Mouse (Mus musculus): ENCODE results near the gene Wwox.

The Wwox gene

DNA sequence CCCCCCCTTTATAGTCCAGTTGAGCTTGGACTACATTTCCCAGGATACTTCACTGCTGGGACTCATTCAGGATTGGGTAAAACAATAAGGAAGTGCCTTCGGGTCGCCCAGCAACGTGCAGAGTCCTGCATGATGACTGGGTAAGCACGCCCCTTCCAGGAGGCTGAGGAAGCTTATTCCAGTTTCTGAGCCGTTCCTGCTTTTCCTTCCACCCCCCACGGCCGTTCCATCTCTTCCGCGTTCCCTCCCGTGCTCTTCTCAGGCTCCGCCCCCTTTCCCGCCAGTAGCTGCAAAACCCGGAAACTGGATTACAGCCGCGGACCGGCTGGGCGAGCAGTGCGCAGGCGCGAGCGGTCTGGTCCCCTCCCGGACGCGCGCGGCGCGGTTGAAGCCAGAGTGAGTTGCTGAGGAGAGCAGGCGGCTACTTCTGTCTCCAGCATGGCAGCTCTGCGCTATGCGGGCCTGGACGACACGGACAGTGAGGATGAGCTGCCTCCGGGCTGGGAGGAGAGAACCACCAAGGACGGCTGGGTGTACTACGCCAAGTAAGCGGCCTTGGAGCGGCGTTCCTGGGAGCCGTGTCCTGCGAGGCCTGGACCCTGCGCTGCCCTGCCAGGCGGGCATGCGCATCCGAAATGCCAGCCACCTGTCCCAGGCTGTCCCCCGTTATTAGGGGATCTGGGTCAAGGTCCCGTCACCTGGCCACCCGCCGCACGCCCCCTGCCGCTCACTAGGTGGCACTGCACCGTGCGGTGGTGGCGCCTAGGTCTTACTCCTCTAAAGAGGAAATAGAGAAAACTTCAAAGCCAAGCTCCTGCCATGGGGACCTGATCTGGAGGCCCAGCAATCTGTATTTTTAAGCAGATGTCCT is at the start of gene Wwox:
Gene Wwox, plus strand, starts transcription at position 322 of the 871 bp plus-strand sequence.
- DNase-seq (ENCODE audit: low spot score) = peak; percentile 95

DNA sequence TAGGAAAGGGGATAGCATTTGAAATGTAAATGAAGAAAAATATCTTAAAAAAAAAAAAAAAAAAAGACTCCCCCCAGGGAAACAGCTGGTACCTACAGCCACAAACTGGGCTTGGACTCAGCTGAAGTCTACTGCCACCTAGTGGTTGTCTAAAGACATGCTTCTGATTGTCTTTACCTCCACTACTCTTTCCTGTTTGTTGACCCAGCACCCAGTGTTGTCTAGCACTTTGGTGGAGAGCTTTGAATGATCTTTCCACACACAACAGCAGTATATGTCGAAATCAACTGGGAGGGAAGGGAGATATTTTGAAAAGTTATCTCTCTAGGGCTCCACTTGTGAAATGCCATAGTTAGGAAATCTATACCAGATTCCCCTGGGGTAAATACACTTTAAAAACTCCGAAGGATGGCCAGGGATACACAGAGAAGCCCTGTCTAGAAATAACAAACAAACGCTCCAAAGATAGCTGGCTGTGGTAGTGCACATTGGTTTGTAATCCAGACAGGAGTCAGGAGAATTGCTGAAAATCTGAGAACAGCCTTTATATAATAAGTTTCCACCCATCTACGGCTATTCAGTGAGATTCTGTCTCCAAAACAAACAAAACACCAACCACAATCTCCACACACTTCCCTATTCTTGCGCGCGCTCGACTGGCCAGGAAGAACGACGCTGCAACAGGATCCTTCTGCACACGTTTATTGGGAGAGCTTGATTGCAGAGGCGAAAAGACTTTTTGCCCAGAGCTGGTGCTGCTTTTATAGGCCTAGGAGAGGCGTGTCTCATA is 48.8 kb upstream of the Wwox start:
- peak; percentile 53 for DNase-seq (ENCODE audit: low spot score)

DNA sequence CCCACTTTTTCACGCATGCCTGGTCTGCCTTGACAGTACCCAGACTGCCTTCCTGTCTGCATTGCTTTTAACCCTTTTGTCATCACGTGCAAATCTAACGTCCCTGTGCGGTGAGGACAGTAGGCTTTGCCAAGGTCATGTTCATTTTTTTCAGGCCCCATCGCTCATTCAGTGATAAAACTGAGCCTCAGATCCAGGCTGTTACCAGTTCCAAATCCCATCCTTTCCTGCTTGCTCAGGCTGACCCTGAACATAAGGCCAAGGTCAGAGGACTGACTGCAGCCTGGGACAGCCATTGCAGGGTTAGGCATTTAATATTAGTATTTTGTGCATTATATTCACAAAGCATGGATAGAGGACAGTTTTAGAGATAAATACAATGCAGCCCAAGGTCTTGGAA is 41.1 kb upstream of the Wwox start:
- DNase-seq (ENCODE audit: low spot score) = no peak

DNA sequence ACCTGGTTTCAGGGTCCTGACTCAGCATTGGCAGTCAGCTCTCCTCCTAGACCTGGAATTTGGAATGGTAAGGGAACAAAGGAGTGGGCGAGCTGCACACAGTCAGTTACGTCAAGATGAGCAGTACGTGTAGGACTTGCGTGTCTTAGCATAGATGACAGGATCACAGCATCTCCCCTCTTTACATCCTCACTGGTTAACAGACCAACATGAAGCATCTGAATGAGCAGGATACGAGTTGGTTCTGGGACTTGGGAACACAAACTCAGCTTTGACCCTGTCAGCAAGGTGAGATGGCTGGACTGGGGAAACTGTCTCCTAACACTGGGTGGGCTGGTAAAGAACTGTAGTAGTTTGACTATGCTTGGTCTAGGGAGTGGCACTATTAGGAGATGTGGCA is 40.2 kb upstream of the Wwox start:
- no peak for DNase-seq (ENCODE audit: low spot score)

DNA sequence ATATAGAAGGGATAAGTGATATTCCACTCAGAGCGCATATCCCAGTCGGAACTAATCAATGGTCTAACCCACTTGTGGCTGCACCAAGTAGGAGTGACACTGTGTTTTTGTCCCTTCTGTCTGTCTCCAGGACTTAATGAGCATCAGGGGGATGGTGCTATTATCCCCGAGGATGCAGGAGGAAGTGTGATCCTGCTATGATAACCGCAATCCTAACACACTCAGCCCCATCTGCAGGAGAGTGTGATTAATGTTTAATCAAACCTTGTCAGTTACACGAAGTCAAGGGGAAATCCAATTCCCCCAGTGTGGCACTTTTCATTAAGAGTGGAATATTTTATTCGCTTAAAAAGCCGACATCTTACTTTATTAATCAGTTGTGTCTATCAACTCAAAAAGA is 37.8 kb upstream of the Wwox start:
- DNase-seq (ENCODE audit: low spot score) = no peak

DNA sequence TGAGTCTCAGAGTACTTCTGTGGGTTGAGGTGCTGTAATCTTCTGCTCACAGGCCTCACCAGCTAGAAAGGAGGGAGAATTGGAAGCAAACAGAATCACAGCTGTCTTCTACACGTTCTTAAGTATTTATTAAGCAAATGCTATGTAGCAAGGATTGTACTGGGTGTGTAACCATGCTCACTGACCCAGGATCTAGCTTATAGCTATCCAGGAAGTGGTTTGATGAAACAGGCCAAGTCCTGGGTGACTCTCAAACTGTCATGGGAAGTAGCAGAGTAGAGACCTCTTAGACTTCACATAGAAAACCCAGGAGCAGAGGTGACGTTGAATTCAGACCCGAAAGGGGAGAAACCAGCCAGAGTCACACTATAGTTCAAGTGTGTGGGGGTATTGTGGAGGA is 28.0 kb upstream of the Wwox start:
- no peak for DNase-seq (ENCODE audit: low spot score)

DNA sequence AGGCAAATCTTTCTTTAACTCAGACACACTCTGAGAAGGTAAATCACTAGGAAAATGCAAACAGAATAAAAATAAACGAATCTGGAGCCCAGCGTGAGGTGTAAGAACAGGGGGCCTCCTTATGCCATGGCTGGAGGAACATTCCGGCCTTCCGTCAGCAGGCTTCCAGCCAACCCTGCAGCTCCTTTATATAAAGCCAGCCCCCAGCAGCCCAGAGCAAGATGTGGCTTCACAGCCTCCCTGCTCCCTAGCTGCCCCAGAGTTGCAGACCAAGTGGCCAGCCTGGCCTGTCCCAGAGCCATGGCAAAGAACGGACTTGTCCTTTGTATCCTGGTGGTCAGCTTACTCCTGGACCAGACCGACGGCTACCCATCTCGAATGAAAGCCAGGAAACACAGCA is 21.7 kb upstream of the Wwox start, which contains the start of gene Clec3a:
Gene Clec3a, plus strand, starts transcription at position 301 of the 400 bp plus-strand sequence.
- DNase-seq (ENCODE audit: low spot score) = no peak

DNA sequence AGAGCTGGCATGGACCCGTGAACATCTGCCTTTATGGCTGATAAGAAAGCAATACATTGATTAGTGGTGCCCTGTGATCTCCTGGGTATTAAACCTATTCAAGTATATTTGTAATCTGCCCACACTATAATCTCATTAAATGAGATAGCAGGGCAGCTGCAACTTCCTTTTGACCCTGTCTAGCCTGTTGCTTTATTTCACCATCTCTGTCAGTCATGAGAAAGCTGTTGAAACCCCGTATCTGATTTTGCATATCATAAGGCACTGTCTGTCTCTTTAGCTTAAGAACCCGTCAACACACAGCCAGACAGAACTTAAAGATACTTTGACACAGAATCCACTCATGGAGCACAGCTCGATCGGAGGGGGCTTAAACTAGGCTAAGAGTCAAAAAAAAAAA is 21.0 kb upstream of the Wwox start:
- DNase-seq (ENCODE audit: low spot score) = no peak

DNA sequence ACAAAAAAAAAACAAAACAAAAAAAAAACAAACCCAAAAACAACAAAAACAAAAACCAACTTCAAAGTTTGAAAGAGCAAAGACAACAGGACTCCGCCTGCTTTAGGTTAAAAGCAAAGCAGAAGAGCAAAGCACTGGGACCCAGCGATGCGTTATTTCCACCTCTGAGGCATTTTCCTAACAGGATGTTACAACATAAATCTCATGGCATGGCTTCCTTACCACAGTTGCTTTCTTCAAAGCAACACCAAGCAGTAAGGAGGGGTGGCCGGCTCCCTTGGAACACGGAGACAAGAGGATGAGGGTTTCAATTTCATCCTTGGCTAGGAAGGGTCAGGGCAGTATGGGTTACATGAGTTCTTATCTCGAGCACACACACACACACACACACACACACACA is 20.6 kb upstream of the Wwox start:
- DNase-seq (ENCODE audit: low spot score) = no peak

DNA sequence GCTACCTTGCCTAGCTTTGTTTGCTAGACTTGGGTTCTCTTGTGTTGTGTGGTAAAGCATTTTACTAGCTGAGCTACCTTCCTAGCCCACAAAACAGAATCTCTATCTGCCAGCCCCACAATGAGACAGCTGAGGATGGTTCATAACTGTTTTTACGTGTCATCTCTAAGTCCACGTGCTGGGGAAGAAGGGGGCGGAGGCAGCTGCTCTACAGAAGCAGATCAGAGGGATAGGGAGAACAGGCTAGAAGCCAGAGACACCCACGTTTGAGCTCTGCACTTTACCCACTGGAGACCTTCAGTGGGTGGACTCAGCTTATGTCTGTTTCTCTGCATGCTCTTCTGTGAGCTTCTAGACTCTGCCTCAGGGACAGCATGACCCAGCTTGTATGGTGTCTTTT is 17.9 kb upstream of the Wwox start:
- DNase-seq (ENCODE audit: low spot score) = no peak

DNA sequence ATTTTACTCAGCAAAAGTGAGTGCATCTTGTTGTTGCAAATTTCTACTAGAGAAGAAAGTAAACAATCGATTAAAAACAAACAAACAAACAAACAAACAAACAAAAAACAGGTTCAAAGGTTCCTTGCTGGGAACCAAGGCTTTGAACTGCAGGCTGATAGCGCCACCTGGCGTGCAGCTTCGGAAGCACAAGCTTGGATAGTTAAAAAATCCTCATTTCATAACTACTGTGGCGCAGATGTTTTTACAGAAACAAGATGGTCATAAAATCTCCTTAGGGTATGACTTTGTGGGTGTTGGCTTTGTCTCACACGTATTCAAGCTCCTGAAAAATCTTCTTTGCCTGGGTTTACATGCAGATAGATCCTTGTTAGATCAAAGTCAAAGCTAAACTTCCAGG is 1.2 kb upstream of the Wwox start:
- DNase-seq (ENCODE audit: low spot score) = peak; percentile 77

DNA sequence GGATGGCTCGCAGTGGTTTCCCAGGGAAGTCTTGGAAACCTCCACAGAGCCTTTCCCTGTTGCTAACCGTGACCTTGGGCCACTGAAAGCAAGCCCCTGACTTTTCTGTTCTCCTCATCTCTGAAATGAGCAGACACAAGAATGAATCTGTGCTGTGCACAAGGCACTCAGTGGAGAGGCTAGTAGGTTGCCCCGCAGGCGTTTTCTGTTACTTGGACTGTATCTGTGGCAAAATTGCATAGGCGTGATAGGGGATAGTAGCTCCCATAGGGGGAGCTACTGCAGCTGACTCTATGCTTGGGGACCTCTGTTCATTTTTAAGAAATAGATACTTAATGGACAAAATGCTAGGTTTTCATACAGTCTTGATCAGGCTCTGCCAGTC is 742 bp downstream of the Wwox start:
- no peak for DNase-seq (ENCODE audit: low spot score)

DNA sequence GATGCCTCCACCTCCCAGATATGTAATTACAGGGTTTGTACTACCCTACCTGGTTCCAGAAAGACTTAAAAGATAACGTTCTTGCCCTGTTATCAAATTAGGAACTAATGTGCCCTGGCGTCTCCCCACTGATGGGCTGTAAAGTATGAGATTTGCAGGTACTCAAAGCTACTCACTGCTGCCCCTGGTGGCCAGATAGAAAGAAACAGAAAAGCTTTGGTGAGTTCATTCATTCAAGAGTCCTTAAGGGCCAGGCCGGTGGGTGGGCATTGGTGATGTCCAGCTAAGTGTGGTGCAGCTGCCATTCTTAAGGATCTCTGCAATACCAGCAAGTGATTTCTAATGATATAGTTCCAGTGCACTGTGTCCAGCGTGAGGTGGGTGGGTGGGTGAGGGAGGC is 2.2 kb downstream of the Wwox start:
- DNase-seq (ENCODE audit: low spot score) = peak; percentile 44

DNA sequence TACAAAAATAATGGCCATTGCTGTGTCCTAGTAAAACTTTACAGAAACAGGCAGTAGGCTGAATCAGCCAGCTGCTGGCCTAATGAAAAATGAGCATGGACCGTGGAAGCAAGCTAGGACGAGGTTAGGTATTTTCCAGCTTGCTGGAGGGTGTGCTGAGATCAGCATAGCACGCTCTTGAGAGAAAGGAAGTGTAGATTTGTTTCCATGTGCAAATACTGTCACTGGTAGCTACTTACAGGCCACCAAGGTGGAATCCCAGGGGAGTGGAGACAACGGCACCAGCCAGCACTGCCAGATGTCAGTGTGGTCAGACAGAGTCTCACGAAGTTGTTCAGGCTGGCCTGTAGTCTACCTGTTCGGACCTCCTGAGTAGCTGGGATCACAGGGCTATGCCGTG is 7.4 kb downstream of the Wwox start:
- no peak for DNase-seq (ENCODE audit: low spot score)

DNA sequence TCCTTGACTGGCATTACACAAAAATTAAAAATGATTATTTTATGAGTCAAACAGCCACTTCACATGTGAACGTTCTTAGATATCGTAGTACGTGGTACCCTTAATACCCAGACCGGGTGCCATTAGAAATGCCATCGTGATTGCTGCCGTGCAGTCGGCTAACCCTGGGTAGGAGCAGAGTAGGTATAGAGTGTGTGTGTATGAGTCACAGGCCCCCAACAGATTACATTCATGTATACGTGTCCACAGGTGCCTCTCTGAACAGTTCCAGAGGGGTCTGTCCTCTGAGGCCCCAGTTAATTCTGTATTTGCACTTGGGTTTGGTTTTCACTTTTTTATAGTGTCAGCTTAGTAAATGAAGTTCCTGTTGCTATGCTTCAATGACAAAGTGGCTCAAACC is 12.8 kb downstream of the Wwox start:
- no peak for DNase-seq (ENCODE audit: low spot score)

DNA sequence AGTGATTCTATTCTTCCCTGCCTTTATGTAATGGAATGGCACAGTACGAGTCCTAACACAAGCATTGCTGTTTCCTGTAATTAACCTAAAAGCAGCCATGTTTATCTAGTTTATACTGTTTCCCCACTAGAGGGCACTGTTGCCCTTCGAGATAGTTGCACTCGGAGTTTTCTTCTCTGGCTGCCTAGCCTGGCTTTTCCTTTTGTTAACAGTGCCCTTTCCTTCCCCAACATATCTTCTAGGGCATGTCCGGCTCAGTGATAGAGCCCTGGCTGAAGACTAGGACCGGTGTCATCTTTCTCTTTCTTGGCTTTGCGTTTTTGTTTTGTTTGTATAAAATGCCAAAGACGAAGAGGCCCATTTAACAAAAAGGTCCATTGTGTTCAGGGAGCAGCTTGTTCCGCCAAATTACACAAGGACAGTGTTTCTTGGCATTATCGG is 13.3 kb downstream of the Wwox start:
- peak; percentile 90 for DNase-seq (ENCODE audit: low spot score)

DNA sequence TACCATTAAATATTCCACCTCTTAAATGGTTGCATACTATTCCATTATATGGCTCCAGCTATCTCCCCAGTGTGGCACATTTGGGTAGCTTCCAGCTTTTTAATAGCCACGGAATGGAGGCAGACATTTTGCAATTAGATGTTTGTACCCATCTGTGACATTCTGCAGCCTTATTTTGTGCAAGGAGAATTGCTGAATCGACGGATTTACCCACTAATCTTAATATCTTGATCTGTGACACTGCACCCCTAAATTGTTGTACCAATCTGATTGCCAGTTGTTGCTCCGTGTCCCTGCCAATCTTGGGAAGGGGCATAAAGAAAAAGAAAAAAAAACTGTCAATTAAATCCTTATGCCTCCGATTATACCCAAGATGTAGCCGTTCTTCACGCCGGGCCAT is 15.8 kb downstream of the Wwox start:
- DNase-seq (ENCODE audit: low spot score) = no peak

DNA sequence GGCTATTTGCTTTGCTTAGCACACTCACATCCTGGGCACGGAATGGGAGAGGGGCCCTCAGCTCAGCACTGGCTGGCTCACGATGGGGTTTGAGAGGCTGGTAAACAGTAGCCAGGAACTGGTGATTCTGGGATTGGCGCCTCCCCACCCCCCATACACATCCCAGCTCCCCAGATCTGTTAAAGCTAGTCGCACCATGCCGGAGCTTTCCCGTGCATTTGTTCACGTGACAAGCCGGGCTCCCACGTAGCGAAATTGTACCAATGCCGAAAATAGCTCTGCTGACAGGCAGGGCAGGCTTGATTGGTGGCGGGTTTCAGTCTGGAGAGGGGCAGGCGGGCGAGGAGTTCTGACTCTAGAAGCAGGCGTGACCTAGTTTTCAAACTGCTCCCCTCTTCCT is 16.5 kb downstream of the Wwox start:
- DNase-seq (ENCODE audit: low spot score) = no peak

DNA sequence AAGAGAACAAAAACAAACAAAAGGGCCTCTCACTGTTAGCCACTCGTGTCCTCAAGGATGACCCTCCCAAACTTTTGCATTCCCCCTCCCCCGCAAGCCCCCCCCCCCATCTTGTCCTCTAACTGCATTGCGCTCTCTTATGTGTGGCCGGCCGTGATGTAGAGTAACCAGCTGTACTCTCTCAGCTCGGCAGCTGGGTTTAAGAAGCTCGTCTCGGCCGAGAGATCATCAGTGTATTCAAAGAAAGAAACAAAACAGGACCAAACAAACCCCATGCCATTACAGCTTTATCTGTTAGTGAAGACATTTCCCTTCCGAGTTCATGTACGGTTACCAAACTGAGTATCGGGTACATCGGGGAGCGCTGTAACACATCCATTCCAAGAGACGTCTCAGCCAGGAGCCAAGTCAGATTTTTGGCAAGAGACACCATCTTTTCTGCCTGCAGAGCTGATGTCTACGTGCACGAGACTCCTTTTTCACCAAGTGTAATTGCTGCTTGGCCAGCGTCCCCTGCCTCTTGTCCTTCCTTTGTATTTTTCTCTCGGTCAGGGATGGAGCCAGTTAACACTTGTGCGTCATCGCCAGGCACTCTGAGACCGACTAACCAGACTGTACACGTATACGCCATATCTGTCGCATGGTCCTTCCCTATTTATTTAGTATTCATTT is 18.8 kb downstream of the Wwox start:
- no peak for DNase-seq (ENCODE audit: low spot score)

DNA sequence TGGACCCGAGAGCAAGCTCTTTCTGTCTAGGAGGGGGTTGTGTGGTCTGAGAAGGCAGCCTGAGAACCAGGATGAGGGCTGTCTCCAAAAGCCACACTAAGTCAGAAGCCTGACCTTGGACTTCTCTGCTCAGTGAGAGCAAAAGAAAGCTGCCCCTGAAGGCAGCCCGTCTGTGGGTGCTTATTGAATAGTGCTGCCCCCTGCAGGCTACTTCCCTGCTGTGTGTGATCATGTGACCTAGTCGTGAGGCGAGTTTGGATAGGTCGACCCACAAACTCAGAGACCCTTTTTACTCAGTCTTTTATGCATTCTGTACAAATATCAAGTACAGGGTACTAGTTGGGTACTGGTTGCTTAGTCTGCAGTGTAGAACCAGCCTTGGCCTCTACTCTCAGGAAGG is 21.1 kb downstream of the Wwox start:
- DNase-seq (ENCODE audit: low spot score) = no peak

DNA sequence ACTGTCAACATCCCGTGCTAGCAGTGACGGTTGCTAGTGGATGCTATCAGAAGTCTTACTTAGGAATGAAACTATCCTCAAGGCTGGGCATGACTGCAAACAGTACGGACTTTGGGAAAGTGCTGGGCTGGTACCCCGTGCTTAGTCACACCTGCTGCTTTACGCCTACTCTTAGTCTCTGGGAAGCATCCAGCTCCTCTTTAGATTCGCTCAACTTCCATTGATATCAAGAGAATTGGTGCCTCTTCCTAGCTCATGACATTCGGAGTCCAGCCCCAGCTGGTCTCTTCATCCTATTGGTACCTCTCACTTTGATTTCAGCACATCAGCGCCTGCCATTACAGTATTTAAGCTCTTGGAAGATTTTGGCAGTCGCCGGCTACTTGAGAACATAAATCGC is 23.1 kb downstream of the Wwox start:
- no peak for DNase-seq (ENCODE audit: low spot score)

DNA sequence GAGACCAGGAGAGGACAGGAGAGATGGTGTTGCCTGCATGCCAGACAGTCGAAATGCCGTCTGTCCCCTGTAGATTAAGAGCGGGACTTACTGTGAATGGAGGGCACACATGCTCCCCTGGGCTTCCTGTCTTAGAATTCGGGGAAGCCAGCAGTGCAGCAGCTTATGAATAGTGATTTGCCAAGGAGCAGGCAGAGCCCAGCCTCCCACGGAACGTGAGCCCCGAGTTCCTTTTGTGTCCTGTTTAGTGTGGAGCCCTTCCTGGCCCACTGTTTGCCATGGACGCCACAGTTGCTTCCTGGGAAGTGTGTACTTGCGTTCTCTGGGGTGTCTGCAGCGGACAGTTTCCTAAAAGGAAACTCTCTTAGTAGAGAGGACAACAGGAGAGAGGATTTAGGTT is 23.9 kb downstream of the Wwox start:
- DNase-seq (ENCODE audit: low spot score) = no peak

Measured in embryo, embryonic 10 days (tissue).